Mouse (Mus musculus) lung, postnatal 14 days (tissue): ENCODE results near the gene Zfp580.
"Not testable (repeated sequence)": the region's sequence is repeated elsewhere in the genome, so short reads cannot be mapped to it uniquely, and the experiment has no call there.

Experiments used
- DNase-seq: peaks from one replicate; pipeline ENCODE4 v3.0.0; 2021

The Zfp580 gene

DNA sequence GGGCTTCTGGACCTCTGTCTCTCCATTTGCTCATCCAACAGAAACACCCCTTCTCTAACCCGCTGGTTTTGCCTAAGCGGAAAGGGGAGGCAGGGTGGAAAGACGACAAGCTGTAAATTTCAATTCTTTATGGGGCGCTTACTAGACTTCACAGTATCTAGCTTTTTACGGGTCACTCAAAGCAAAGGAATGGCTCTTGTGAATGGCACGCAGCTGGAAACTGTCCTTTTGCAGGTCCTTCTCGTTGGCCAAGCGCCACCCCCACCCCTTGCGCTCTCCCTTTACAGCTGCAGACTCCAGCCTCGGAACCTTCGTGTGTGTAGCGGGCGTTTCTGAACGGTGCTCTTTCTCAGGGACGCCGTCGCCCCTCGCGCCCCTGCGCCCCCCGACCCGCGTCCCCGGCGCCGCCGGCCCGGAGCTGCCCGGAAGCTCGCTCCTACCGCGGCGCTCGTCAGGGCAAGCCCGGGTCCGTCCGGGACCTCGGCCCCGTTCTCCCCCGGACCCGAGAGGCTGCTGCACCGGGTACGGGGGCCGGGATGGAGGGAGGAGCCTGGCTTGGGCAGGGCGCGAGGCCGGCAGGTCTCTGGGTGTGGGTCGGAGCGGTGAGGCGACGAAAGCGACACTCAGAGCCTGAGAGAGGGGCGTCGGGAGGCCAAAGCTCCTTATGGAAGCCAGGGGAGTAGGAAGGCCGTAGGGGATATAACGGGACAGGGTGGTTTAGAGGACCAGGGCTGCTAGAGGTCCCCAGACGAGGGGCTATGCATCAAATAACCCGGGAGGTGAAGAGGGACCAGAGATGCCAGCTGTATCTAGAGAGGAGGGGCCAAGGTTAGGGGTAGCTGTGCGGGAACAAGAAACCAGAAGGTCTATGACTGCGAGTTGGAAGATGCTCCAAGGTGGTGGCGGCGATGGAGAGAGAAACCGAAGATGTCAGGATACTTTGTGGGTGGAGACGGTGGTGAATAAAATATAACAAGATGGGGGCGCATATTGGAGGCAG lies at the start of gene Zfp580:
TSS of gene Zfp580 (plus strand) at position 346 of the 1,000 bp plus-strand sequence.
- peak; percentile 79 for DNase-seq

DNA sequence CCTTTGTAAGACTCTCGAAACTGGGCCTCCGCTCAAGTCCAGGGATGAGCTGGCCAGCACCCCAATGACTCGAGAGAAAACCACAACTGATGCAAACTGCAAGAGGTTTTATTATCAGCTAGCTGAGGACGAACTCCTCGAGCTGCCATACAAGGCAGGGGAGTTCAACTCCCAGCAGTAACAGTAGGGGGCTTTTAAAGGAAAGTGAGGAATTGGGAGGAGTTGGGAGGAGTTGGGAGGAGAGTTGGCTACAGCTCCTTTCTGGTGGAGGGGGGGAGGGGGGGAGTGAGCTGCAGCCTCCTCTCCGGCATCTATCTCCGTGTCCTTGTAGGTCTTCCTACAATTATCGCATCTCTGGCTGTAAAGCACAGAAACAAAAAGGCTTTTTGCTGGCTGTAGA lies 48.5 kb upstream of the Zfp580 start:
- not testable (repeated sequence) for DNase-seq

GRCm38 (mm10) chr7:5008229-5008628 lies 43.1 kb upstream of the Zfp580 start:
- no peak for DNase-seq

DNA sequence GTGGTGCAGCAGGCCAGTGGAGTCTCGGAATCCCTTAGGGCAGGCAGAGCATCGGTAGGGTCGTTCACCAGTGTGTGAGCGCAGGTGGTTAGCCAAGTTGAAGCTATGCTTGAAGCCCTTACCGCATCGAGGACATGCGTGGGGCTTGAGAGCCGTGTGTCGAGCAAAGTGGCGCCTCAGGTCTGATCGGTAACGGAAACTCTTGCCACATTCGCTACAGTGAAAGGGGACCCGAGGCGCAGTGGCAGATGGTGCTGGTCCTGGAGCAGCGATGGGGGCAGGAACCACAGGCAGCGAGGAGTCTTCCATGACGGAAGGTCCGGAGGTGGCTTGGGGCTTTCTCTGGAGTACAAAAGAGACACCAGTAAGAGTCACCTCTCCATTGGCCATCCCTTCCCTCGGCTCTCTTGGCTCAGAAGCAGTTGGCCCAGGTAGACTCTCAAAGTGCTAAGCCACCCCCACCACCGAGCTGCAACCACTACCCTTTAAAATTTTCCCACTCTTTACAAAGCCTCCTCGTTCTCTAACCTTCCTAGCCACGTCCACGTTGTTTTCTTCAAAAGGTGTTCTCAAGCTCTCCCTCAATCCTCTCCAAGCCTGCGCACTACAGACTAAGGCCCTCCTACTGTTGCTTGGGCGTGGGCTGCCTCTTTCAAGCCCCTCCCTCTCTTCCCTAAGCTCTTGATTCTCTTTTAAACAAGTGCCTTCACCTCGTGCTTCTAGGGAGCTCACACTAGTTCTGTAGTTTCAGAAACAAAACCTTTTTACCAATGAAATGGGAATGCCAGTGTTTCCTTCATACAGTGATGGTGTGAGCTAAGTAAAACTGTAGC lies 38.4 kb upstream of the Zfp580 start:
- DNase-seq: no peak

- peak; percentile 99 for DNase-seq
These were observed 36.9 kb upstream of the Zfp580 start, which contains the start of the genes Zfp524 and Fiz1 for GRCm38 (mm10) chr7:5014251-5015117. Gene Zfp524 (plus strand): TSS chr7:5014415. Gene Fiz1 (minus strand): TSS chr7:5014697.

DNA sequence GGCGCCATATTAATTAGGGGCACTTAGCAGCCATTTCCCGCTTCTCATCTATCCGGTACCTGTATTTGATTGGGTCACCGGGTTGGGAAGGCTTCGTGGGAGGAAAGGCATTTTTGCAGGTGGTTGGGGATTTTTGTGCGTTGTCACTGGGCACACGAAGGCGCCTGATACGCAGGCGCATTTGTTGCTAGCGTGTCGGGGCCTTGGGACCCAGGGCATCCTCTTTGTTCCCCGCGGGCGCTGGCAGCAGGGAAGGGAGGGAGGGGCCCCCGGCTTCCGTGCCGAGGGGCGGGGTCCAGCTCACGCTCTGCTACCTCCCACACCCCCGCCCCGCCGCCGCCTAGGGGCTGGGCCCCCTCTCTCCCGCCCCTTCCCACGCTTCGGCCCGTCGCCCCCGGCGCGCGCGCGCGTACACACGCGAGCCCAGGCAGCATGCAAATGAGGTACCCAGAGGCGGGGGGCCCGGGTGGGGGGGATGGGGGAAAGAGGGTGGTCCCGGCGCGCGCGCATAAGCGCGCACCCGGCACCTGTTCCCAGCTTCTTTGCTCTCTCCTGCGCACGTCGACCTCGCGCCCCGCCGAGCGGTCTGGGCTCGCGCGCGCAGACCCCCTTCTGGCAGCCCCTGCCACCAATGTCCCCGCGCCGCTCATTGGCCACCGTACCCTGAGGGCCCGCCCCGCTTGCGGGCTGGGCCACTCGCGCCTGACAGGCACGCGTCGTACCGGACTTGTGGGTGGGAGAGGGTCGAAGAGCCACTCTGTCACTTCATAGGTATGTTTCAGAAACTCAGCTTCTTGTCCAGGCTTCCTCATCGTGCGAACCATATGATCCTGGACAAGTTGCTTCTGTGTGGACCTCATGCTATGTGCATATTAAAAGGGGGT lies 36.0 kb upstream of the Zfp580 start, which contains the start of gene Gm44973:
TSS of gene Gm44973 (plus strand) at position 379 of the 884 bp plus-strand sequence.
- peak; percentile 96 for DNase-seq

- DNase-seq: no peak
These were observed 35.3 kb upstream of the Zfp580 start for GRCm38 (mm10) chr7:5016057-5016456.

- DNase-seq: no peak
These were observed 34.4 kb upstream of the Zfp580 start for GRCm38 (mm10) chr7:5016920-5017319.

- no peak for DNase-seq
These were observed 34.0 kb upstream of the Zfp580 start for GRCm38 (mm10) chr7:5017352-5017751.

- DNase-seq: no peak
These were observed 33.4 kb upstream of the Zfp580 start for GRCm38 (mm10) chr7:5017931-5018330.

GRCm38 (mm10) chr7:5019576-5019975 lies 31.8 kb upstream of the Zfp580 start:
- DNase-seq: not testable (repeated sequence)

DNA sequence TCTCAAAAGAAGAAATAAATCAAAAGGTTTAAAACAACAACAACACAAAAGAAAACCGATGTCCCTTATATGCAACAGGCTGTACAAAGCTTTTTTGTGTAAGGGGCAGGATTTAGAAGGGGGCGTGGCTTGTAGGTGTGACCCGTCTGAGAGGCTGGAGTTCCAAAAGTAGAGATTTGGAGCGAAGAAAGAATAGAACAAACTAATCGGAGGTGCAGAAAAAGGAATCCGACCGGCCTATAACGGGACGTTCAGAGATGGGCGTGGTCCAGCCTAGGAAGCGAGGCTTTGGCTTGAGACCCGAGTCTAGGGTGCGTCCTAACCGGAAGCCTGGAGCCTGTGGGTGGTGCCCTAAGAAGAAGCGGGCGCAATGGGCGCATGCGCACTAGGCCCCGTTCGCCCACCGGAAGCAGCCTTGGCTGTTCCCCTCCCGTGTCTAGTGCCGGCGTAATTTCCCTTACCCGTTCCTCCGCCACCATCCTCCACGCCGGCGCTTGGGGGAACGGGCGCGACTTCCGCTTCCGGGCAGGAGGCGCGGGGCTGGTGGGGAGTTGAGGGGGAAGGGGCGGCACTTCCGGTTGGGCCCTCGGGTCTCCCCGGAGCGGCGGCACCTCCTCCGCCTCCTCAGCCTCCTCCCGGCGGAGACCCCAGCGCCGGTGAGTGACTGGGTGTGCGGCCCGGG lies 31.2 kb upstream of the Zfp580 start, which contains the start of the genes Zfp865 and Ccdc106:
TSS of gene Zfp865 (plus strand) at position 377 of the 682 bp plus-strand sequence.
TSS of gene Ccdc106 (plus strand) at position 554 of the 682 bp plus-strand sequence.
- DNase-seq: peak; percentile 99

DNA sequence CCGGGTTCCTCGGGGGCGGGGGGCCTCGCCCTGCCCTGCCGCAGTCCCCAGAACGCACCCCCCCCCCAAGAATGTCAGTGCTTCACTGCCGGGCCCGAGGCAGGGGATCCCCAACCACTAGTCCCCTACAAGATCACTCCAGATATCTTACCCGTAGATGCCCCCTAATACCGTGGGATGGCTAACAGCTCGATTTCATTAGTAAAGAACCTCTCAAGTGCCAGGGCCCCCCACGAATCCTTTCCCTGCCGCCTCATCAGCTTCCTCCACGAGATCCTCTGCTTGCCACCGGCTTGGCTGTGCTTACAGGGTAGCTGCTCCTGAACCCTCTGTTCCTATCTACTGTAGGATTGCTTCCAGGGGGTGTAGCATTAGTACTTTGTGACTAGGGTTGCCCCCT lies 30.7 kb upstream of the Zfp580 start:
- peak; percentile 24 for DNase-seq

DNA sequence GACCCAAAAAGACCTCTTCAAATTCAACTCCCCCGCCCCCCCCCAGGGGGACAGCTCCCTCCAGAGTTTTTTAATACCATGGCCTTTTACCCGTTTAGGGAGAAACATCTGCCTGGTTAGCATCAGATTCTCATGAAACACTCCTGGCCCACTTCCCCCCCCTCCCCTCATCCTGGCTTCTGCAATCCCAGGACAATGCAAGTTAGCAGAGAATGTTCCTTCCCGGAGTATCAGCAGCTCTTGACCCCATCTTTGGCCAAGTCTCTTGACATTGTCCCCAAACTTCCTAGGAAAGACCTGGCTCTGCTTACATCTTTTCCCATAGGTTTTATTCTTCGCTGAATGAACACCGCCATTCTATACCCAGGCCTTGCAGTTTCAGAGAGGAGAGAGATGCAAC lies 30.1 kb upstream of the Zfp580 start:
- DNase-seq: no peak

DNA sequence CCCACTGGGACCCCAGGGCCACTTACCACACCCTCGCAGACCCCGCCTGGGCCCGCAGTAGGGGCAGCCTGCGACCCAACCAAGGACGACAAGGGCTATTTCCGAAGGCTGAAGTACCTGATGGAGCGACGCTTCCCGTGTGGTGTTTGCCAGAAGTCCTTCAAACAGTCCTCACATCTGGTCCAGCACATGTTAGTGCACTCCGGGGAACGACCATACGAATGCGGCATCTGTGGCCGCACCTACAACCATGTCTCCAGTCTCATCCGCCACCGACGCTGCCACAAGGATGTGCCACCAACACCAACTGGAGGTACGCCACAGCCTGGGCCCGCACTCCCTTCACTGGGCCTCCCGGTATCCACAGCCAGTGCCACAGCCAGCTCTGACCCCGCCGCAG lies 21.8 kb upstream of the Zfp580 start:
- DNase-seq: no peak

GRCm38 (mm10) chr7:5029946-5030345 lies 21.4 kb upstream of the Zfp580 start:
- DNase-seq: no peak

- no peak for DNase-seq
These were observed 20.6 kb upstream of the Zfp580 start for GRCm38 (mm10) chr7:5030554-5031275.

DNA sequence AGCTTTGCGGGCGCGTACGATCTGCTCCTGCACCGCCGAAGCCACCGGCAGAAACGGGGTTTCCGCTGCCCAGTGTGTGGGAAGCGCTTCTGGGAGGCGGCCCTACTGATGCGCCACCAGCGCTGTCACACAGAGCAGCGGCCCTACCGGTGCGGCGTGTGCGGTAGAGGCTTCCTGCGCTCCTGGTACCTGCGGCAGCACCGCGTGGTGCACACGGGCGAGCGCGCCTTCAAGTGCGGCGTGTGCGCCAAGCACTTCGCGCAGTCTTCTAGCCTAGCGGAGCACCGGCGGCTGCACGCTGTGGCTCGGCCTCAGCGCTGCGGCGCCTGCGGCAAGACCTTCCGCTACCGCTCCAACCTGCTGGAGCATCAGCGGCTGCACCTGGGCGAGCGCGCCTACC lies 19.8 kb upstream of the Zfp580 start:
- DNase-seq: no peak

GRCm38 (mm10) chr7:5033818-5034217 lies 17.5 kb upstream of the Zfp580 start, which contains the start of gene 4632433K11Rik:
Gene 4632433K11Rik (plus strand): TSS chr7:5034118.
- no peak for DNase-seq

DNA sequence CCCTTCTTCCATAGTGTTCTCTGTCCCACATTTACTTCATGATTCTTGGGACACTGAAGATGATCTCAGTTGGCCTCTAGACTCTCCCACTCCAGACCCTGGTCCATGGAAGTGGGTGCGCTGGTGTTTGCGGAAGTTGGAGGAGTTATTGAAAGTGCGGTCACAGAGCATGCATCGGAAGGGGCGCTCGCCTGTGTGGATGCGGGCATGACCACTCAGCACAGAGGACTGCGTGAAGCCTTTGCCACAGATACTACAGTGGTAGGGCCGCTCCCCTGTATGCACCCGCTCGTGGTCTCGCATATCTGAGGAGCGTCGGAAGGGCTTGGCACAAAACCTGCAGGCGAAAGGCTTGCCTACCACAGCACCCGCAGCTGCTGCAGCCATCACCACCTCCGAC lies 15.7 kb upstream of the Zfp580 start:
- DNase-seq: no peak
